Mouse (Mus musculus): ENCODE data around the gene Gm826. TPM values are rescaled to one million over a fixed set of nuclear protein-coding genes. Genes with fewer than 3 reads are reported as not detected.
A peak's percentile ranks its signal among the peaks of the same experiment; 100 is the strongest.

The Gm826 gene
- total RNA-seq, 2 experiments from 2014 or later, result 0.45 TPM; not detected in 1

GRCm38 (mm10) chr2:160288538-160289151 is 45.3 kb downstream of the Gm826 start:
- DNase-seq (ENCODE audit: low spot score in 2 of 2), result no peak

- DNase-seq (ENCODE audit: low spot score in 2 of 2), result no peak
These were observed 57.9 kb downstream of the Gm826 start for GRCm38 (mm10) chr2:160275959-160276657.

- DNase-seq (ENCODE audit: low spot score in 2 of 2), result no peak
These were observed 66.0 kb downstream of the Gm826 start for GRCm38 (mm10) chr2:160267828-160268453.

GRCm38 (mm10) chr2:160263861-160264260 is 70.1 kb downstream of the Gm826 start:
- DNase-seq (ENCODE audit: low spot score in 2 of 2), result no peak

- peak; percentile 28 to 33 for DNase-seq (ENCODE audit: low spot score in 2 of 2)
These were observed 72.4 kb downstream of the Gm826 start for GRCm38 (mm10) chr2:160261538-160261937.

Other genes with a start within 250 kb of the Gm826 start
- gene Mafb, start 32.9 kb upstream of the Gm826 start, total RNA-seq (2021), result 10 to 100 TPM; 19.9 to 20.2 TPM

All from left cerebral cortex, adult 18-20 months (tissue).